Mouse (Mus musculus) midbrain, embryonic 13.5 days (tissue): ENCODE measurements at regions not wholly inside any gene's neighbourhood (a gene's known extent, or its start where the extent isn't known, plus 50 kb on each side); places are given as distances from the start of the nearest gene placed in this dataset.

Experiments used
- ATAC-seq: fragments of 200-750 bp; cut with Nextera tagmentation; 2 replicates; pipeline ENCODE4 v1.8.0; 2017; ENCODE audit warnings: mild to moderate bottlenecking, moderate TSS enrichment, moderate library complexity
- H3K27ac ChIP-seq: fragments of 300-500 bp; sonication (generic); 2 replicates; pipeline ENCODE4 v1.5.1; 2015; ENCODE audit warnings: inconsistent platforms, mild to moderate bottlenecking, moderate library complexity
- H3K27me3 ChIP-seq: fragments of 300-500 bp; sonication (generic); 2 replicates; pipeline ENCODE4 v1.6.1; 2015; ENCODE audit warnings: mild to moderate bottlenecking, inconsistent platforms
- H3K36me3 ChIP-seq: fragments of 300-500 bp; sonication (generic); 2 replicates; pipeline ENCODE4 v1.6.1; 2015; ENCODE audit warnings: mild to moderate bottlenecking, inconsistent platforms
- H3K4me1 ChIP-seq: fragments of 300-500 bp; sonication (generic); replicated peaks from 2 replicates; pipeline ENCODE4 v1.6.1; 2015; ENCODE audit warnings: inconsistent platforms
- H3K4me2 ChIP-seq: fragments of 300-500 bp; sonication (generic); replicated peaks from 2 replicates; pipeline ENCODE4 v1.6.1; 2015; ENCODE audit warnings: moderate library complexity, mild to moderate bottlenecking, inconsistent platforms
- H3K4me3 ChIP-seq: fragments of 300-500 bp; sonication (generic); replicated peaks from 2 replicates; pipeline ENCODE4 v1.5.1; 2015; ENCODE audit warnings: mild to moderate bottlenecking, inconsistent platforms
- H3K9ac ChIP-seq: fragments of 300-500 bp; sonication (generic); replicated peaks from 2 replicates; pipeline ENCODE4 v1.6.1; 2015; ENCODE audit warnings: mild to moderate bottlenecking, inconsistent platforms
- H3K9me3 ChIP-seq: fragments of 300-500 bp; sonication (generic); 2 replicates; pipeline ENCODE4 v1.6.1; 2016; ENCODE audit warnings: mild to moderate bottlenecking, inconsistent platforms
- WGBS: fragments of 180-500 bp; shearing (Covaris S2); methylation state at CpG from one replicate; pipeline ENCODE4 v1.1.7; 2015; 5-methylcytosine and 5-hydroxymethylcytosine counted together

DNA sequence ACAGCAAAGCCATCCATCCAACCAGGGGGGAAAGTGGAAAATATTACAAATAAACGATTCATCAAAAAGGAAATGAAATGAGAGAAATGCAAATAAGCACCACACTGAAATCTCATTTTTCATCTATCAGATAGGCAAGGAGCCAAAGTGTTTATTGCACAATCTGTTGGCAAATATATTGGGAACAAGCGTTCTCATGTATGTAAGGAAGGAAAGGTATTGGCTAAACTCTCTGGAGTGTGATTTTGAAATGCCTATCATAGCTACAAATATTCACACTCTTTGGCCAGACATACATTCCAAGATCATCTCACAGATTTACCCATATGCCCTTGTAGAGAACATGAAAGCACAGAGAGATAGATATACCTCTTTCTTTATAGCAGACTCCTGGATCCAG is 90.6 kb upstream of the Ppp1r12a start:
- Histone ChIP-seq H3K27me3 (no peaks in the 10 kb centered on the region), H3K9ac (no peak overlapping the region), H3K4me1 (peaks cover 2% of the 10 kb centered on the region; the same call in 1 of the 2 replicates), H3K27ac (no peak overlapping the region), H3K4me3 (no peak overlapping the region), H3K9me3 (no peaks in the 10 kb centered on the region), H3K36me3 (no peaks in the 10 kb centered on the region), H3K4me2 (no peak overlapping the region)
- ATAC-seq = no peak
- WGBS = 92% methylated on average over 2 of the region's 2 CpGs

DNA sequence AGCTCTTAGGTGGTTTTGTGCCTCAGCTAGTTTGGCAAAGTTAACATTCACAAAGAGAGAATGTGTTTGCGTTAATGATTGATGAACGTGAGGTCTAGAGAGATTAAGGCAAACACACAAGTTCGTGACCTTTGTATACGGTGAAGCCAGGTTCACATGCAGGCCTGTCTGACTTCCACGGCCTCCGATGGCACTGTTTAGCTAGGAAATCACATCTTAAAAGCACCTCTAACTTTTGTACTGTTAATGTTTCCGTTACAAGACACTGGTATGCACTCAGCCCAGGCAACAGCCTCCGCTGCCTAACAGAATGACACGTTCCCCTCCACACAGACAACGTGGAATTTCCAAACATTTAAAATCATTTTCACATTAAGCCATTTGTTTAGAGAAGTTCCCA is 94.3 kb upstream of the Ppp1r12a start:
- ATAC-seq = no peak
- Histone ChIP-seq H3K4me1 (no peaks in the 10 kb centered on the region), H3K9ac (no peak overlapping the region), H3K4me3 (no peak overlapping the region), H3K4me2 (no peak overlapping the region), H3K36me3 (no peaks in the 10 kb centered on the region), H3K9me3 (no peaks in the 10 kb centered on the region), H3K27me3 (no peaks in the 10 kb centered on the region), H3K27ac (no peak overlapping the region)
- 88% methylated on average over 10 of the region's 10 CpGs for WGBS

DNA sequence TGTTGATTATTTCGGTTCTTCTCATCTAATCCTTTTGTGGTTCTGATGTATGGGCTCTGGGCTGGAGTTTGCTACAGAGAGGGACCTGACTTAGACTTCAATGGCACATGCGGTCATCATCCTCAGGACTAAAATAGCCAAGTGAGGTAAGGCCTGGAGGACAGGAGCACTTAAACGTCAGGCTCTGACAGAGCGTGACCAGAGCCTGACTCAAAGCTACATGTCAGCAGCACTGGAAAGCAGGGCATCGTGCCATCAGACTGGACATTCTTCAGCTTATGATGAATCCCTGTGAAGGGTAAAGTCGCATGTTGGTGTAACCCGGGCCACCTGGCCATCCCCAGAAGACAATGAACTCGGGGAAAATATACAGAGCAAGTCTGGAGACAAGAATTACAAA is 95.8 kb upstream of the Ppp1r12a start:
- no peaks in the 10 kb centered on the region for H3K9me3 ChIP-seq
- no peaks in the 10 kb centered on the region for H3K4me1 ChIP-seq
- H3K27me3 ChIP-seq = no peaks in the 10 kb centered on the region
- no peak for ATAC-seq
- H3K4me2 ChIP-seq = no peak overlapping the region
- H3K4me3 ChIP-seq = no peak overlapping the region
- 85% methylated on average over 8 of the region's 8 CpGs for WGBS
- H3K9ac ChIP-seq = no peak overlapping the region
- no peak overlapping the region for H3K27ac ChIP-seq
- H3K36me3 ChIP-seq = no peaks in the 10 kb centered on the region

DNA sequence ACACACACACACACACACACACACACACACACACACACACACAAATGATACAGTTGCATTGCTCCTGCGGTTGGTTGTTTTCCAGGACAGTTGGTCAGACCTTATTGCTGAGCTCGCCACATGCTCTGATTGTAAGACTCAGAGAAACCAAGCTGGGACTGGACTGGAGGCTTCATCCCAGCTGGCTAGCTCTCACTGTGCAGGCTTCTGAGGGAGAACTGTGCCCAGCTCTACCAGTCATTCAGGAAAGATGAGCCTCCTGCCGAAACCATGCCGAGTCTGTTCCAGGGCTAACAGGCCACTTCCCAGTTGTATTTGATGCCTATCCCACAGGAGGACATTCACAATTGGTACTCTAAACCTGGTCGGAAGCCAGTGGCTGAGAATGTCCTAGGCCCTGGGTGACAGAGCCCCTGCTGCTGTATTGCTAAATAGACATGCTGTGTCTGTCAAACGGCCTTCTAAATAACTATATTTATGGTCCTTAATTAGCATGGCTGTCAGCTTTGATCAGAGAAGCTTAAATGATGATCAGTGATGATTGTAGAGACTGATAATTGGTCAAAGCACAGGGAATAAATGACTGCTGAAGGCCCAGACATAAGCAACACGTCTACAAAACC is 100.1 kb upstream of the Ppp1r12a start:
- Histone ChIP-seq H3K36me3 (no peaks in the 10 kb centered on the region), H3K27me3 (no peaks in the 10 kb centered on the region), H3K4me2 (no peak overlapping the region), H3K9me3 (no peaks in the 10 kb centered on the region), H3K4me3 (no peak overlapping the region), H3K4me1 (no peaks in the 10 kb centered on the region), H3K9ac (no peak overlapping the region), H3K27ac (no peak overlapping the region)
- 61% methylated on average over 7 of the region's 7 CpGs for WGBS
- ATAC-seq = peak; percentile 24; the same call in 1 of the 2 replicates

DNA sequence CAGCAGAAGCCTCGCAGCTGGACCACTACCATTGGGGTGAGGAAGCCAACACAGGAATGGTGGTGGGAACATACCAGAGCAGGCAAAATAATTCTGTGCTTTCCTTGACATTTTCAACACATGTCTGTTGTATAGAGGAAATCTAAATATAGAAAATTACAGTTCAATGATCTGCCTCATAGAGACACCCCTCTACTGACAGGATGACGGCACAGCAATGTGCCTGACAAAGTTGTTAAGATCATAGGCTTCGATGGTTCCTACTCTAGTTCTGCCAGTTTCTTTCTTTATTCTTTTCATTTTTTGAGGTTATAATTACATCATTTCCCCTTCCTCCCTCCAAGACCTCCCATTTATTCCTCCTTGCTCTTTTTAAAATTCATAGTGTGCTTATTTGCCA is 101.4 kb upstream of the Ppp1r12a start:
- 90% methylated on average over 3 of the region's 3 CpGs for WGBS
- ATAC-seq = no peak

DNA sequence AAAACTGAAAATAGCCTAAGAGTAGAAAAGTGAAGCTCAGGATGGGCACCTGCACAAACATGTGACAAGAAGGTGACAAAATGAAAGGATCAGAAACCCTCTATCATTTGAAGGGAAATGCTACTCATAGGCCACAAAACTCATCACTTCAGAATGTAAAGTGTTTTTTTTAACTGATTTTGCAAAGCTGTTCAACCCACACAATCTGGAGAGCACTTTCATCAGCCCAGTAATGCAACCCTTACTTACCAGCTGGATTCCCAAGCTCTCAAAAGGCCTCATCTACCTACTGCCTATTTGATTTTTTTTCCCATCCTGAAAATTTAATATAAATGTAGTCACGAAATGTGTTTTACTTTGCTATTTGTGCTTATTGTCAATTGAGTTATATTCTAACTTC is 110.4 kb upstream of the Ppp1r12a start:
- Histone ChIP-seq H3K4me1 (no peaks in the 10 kb centered on the region), H3K27ac (no peak overlapping the region), H3K36me3 (no peaks in the 10 kb centered on the region), H3K4me2 (no peak overlapping the region), H3K27me3 (no peaks in the 10 kb centered on the region), H3K4me3 (no peak overlapping the region), H3K9me3 (no peaks in the 10 kb centered on the region), H3K9ac (no peak overlapping the region)
- WGBS = 100% methylated on average over 1 of the region's 1 CpGs
- ATAC-seq = no peak

More for the DNA sequence above, 101.4 kb upstream of the Ppp1r12a start:
- no peaks in the 10 kb centered on the region for H3K27me3 ChIP-seq
- H3K36me3 ChIP-seq = no peaks in the 10 kb centered on the region
- H3K4me2 ChIP-seq = no peak overlapping the region
- no peak overlapping the region for H3K4me3 ChIP-seq
- no peaks in the 10 kb centered on the region for H3K9me3 ChIP-seq
- H3K9ac ChIP-seq = no peak overlapping the region
- no peaks in the 10 kb centered on the region for H3K4me1 ChIP-seq
- H3K27ac ChIP-seq = no peak overlapping the region

DNA sequence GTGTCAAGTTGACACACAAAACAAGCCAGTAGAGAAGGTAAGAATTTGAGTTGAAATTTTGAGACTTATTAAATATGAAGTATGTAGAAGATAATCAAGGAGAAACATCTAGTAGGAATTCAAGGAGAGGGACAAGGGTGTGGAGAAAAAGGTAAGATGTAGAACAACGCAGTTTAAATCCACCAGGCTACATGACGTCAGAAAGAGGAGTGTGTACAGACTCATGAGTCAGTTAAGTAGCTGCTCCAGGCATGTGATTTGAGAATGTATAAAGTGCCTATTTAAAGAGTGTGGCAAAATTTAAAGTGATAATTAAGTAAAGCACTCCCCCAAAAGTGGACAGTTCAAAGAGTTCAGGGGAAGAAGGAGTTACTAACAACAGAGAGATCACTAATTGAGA is 113.6 kb upstream of the Ppp1r12a start:
- WGBS = 91% methylated on average over 2 of the region's 2 CpGs
- Histone ChIP-seq H3K27me3 (no peaks in the 10 kb centered on the region), H3K4me2 (no peak overlapping the region), H3K9me3 (no peaks in the 10 kb centered on the region), H3K27ac (no peak overlapping the region), H3K36me3 (no peaks in the 10 kb centered on the region), H3K4me1 (no peaks in the 10 kb centered on the region), H3K4me3 (no peak overlapping the region), H3K9ac (no peak overlapping the region)
- ATAC-seq = no peak

DNA sequence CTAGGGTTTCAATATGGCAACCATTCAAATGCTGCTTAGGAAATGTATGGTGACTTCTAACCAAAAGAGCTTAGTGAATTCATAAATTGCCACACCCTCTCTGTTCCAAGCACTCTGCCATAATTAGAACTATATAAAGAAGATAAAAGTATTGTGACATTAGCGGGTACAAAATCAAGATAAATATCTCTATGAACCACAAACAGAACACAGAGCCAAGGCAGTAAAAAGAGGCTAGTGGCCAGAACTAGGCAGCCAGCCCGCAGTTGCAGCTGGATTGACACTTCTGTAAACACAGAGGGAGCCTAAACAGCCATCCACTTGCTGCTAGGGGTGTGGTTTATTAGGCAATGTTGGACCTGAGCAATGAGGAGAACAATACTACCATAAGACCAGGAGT is 118.5 kb upstream of the Ppp1r12a start:
- Histone ChIP-seq H3K4me2 (no peak overlapping the region), H3K36me3 (no peaks in the 10 kb centered on the region), H3K9me3 (no peaks in the 10 kb centered on the region), H3K9ac (no peak overlapping the region), H3K27me3 (no peaks in the 10 kb centered on the region), H3K27ac (no peak overlapping the region), H3K4me3 (no peak overlapping the region), H3K4me1 (no peaks in the 10 kb centered on the region)
- ATAC-seq = no peak
- WGBS = 90% methylated on average over 2 of the region's 2 CpGs

DNA sequence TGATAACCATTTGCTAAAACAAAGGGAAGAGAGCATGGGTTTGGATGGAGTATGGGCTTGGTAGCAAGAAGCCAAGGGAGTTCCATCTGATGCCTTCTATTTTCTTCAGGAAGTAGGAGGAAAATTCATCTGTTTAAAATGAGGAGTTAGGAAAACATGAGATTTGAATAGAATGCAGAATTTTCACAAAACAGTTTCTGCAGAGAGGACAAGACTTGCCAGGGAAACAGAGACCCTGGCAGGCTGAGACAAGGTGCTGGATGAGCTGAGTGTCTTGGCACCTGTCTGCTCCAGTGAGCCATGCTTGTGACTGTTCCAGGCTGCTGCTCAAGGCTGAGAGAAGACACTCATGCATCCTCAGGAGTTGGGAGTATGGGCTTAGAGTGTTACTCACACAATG is 122.0 kb upstream of the Ppp1r12a start:
- ATAC-seq = no peak
- Histone ChIP-seq H3K36me3 (no peaks in the 10 kb centered on the region), H3K27ac (no peak overlapping the region), H3K4me1 (peaks cover 7% of the 10 kb centered on the region), H3K9me3 (no peaks in the 10 kb centered on the region), H3K9ac (no peak overlapping the region), H3K27me3 (no peaks in the 10 kb centered on the region), H3K4me2 (no peak overlapping the region), H3K4me3 (no peak overlapping the region)

DNA sequence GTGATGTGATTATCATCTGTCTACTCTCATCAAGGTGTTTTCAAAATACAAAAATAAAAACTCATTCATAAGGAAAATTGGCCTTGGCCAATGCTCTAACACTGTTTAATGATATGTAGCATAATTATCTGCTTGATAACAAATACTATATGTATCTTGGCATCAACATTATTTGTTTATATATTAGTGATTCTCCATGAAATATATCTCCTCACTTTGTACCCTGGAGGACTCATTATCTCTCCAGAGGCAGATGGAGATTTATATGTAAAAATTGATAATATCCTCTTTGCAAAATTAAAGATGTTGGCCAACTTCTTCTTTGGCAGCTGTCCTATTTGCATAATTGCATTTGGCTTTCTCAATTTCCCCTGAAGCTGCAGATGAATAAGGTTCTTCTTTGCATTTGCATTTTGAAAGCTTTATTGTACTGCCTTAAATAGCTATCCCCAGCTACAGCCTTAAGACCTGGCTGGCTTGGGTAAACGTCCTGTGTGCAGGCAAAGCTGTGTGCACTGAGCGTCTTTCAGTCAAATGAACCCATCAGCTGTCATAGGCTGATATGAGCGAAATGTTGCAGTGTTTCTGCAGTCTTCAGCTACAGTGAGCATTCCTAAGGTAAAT is 124.7 kb upstream of the Otogl start:
- H3K36me3 ChIP-seq = no peaks in the 10 kb centered on the region
- no peaks in the 10 kb centered on the region for H3K27me3 ChIP-seq
- peak overlapping the region; percentile 78 for H3K27ac ChIP-seq
- H3K4me1 ChIP-seq = peaks cover 7% of the 10 kb centered on the region
- ATAC-seq = peak; percentile 94
- no peaks in the 10 kb centered on the region for H3K9me3 ChIP-seq
- no peak overlapping the region for H3K4me3 ChIP-seq
- no peak overlapping the region for H3K9ac ChIP-seq
- 38% methylated on average over 3 of the region's 3 CpGs for WGBS
- no peak overlapping the region for H3K4me2 ChIP-seq

DNA sequence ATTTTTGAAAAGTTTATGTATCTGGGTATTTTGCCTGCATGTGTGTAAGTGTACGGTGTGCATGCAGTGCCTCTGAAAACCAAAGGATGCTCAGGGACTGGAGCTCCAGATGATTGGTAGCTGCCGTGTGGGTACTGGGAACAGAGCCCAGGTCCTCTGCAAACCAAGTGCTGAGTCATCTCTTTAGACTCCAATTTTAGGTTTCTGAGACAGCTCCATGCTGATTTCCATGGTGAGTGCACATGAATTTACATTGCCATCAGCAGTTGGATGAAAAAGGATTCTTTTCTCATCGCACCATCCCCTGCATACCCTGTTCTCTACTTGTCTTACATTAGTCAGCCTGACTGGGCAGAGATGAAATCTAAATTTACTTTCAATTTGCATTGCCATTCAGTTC is 122.1 kb upstream of the Otogl start:
- H3K4me1 ChIP-seq = peaks cover 7% of the 10 kb centered on the region
- WGBS = 93% methylated on average over 3 of the region's 3 CpGs
- H3K4me3 ChIP-seq = no peak overlapping the region
- H3K36me3 ChIP-seq = no peaks in the 10 kb centered on the region
- H3K9ac ChIP-seq = no peak overlapping the region
- H3K4me2 ChIP-seq = no peak overlapping the region
- H3K27me3 ChIP-seq = no peaks in the 10 kb centered on the region
- no peaks in the 10 kb centered on the region for H3K9me3 ChIP-seq
- no peak overlapping the region for H3K27ac ChIP-seq
- ATAC-seq = no peak

DNA sequence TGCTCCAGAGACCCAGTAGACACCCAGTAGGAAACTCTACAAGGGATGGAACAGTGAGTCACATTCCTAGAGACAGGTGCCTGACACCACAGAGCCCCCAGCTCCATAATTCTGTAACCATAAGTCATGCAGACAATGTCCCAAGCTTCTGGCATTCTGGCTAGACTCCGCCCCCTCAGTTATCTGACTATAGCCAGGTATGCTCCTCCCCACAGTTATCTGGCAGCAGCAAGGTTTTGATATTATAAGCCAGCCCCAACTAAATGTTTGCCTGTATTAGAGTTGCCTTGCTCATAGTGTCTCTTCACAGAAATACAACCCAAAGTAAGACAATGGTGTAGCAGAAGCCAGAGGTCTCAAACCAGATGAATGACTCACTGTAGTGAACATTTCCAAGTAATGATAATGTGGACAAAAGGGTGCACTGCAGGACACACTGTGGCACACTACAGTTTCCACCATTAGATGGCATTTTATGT is 121.4 kb upstream of the Otogl start:
- 93% methylated on average over 1 of the region's 1 CpGs for WGBS
- Histone ChIP-seq H3K4me3 (no peak overlapping the region), H3K9me3 (no peaks in the 10 kb centered on the region), H3K9ac (no peak overlapping the region), H3K27me3 (no peaks in the 10 kb centered on the region), H3K36me3 (no peaks in the 10 kb centered on the region), H3K4me2 (no peak overlapping the region), H3K4me1 (peaks cover 7% of the 10 kb centered on the region), H3K27ac (no peak overlapping the region)
- ATAC-seq = no peak

DNA sequence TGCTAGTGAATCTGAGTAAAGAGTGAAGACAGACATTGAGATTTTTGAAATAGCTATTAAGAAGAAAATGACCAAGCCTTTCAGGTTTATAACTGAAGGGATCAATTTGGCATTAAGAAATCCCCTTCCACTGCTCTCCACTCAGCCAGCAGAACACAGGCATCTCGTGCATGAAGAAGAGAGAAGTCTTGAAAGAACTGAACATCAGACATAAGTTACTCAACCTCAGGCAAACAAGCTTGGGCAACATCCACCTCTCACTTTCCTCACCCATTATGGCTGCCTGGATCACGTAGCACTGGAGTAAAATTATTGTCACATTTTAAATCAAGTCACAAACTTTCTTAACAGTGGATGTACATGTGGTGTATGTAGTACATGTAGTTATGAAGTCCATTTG is 115.6 kb upstream of the Otogl start:
- Histone ChIP-seq H3K27ac (no peak overlapping the region), H3K9ac (no peak overlapping the region), H3K9me3 (no peaks in the 10 kb centered on the region), H3K36me3 (no peaks in the 10 kb centered on the region), H3K27me3 (no peaks in the 10 kb centered on the region), H3K4me1 (no peaks in the 10 kb centered on the region), H3K4me2 (no peak overlapping the region), H3K4me3 (no peak overlapping the region)
- ATAC-seq = no peak
- WGBS = 68% methylated on average over 2 of the region's 2 CpGs
